Mouse (Mus musculus) embryonic facial prominence, embryonic 14.5 days (tissue): ENCODE results near the gene Terb1. TPM values are rescaled to one million over a fixed set of nuclear protein-coding genes. Genes with fewer than 3 reads are reported as not detected.

Experiments used
- ATAC-seq: fragments of 200-750 bp; cut with Nextera tagmentation; 2 replicates; pipeline ENCODE4 v1.8.0; 2017; ENCODE audit warnings: low read depth, moderate number of reproducible peaks, moderate TSS enrichment
- DNase-seq: peaks from one replicate; pipeline ENCODE4 v3.0.0-alpha.2; 2015; ENCODE audit warnings: low spot score
- H3K27ac ChIP-seq: fragments of 300-500 bp; sonication (generic); replicated peaks from 2 replicates; pipeline ENCODE4 v1.5.1; 2014; ENCODE audit warnings: low read depth, mild to moderate bottlenecking, low read length, moderate library complexity
- H3K27me3 ChIP-seq: fragments of 300-500 bp; sonication (generic); replicated peaks from 2 replicates; pipeline ENCODE4 v1.6.1; 2014; ENCODE audit warnings: low read length; ENCODE audit not compliant: control insufficient read depth, insufficient read depth
- H3K36me3 ChIP-seq: fragments of 300-500 bp; sonication (generic); 2 replicates; pipeline ENCODE4 v1.6.1; 2014; ENCODE audit warnings: low read length, mixed read lengths; ENCODE audit not compliant: control insufficient read depth, insufficient read depth
- H3K4me1 ChIP-seq: fragments of 300-500 bp; sonication (generic); 2 replicates; pipeline ENCODE4 v1.6.1; 2014; ENCODE audit warnings: antibody characterized with exemption, low read length; ENCODE audit not compliant: control insufficient read depth, insufficient read depth
- H3K4me2 ChIP-seq: fragments of 300-500 bp; sonication (generic); 2 replicates; pipeline ENCODE4 v1.6.1; 2014; ENCODE audit warnings: low read depth, mild to moderate bottlenecking, low read length, moderate library complexity, mixed read lengths
- H3K4me3 ChIP-seq: fragments of 300-500 bp; sonication (generic); 2 replicates; pipeline ENCODE4 v1.5.1; 2014; ENCODE audit warnings: low read depth, mild to moderate bottlenecking, low read length
- H3K9ac ChIP-seq: fragments of 300-500 bp; sonication (generic); 2 replicates; pipeline ENCODE4 v1.6.1; 2014; ENCODE audit warnings: low read depth, mild to moderate bottlenecking, low read length, moderate library complexity, mixed read lengths
- H3K9me3 ChIP-seq: fragments of 300-500 bp; sonication (generic); 2 replicates; pipeline ENCODE4 v1.6.1; 2016; ENCODE audit warnings: low read length; ENCODE audit not compliant: control insufficient read depth
- WGBS: fragments of 180-500 bp; shearing (Covaris S2); extraction: QIAGEN DNeasy Blood & Tissue Kit; methylation state at CpG from one replicate; pipeline ENCODE4 v1.1.7; 2014; 5-methylcytosine and 5-hydroxymethylcytosine counted together
- polyA plus RNA-seq: library from polyadenylated mRNA; unstranded; fragments of >200 nt; fragmentation: Nextera tagmentation; extraction: Ambion mirVana; gene quantifications from 2 replicates; pipeline ENCODE4 v1.2.1, GENCODE M21; 2014

Gene Terb1
- polyA plus RNA-seq, 1 experiment from 2014 or later: 0.53 TPM

- ATAC-seq: no peak
- Histone ChIP-seq H3K27me3 (peaks cover 53% of the 10 kb centered on the region), H3K27ac (no peak overlapping the region), H3K4me2 (no peak overlapping the region), H3K9me3 (no peaks in the 10 kb centered on the region), H3K4me1 (0 out of 2 replicates have a peak, but pooled peaks cover 5% of the 10 kb centered on the region), H3K36me3 (no peaks in the 10 kb centered on the region), H3K4me3 (no peak overlapping the region), H3K9ac (no peak overlapping the region)
- DNase-seq: no peak
- WGBS: 75% methylated on average over 2 of the region's 2 CpGs
These were observed 29.9 kb upstream of the Terb1 start for GRCm38 (mm10) chr8:104539566-104539965.

- 82% methylated on average over 4 of the region's 4 CpGs for WGBS
- Histone ChIP-seq H3K36me3 (no peaks in the 10 kb centered on the region), H3K9me3 (no peaks in the 10 kb centered on the region), H3K9ac (no peak overlapping the region), H3K27me3 (peaks cover 50% of the 10 kb centered on the region), H3K4me2 (no peak overlapping the region), H3K4me1 (0 out of 2 replicates have a peak, but pooled peaks cover 5% of the 10 kb centered on the region), H3K27ac (no peak overlapping the region), H3K4me3 (no peak overlapping the region)
- no peak for ATAC-seq
- no peak for DNase-seq
These were observed 29.2 kb upstream of the Terb1 start for GRCm38 (mm10) chr8:104538896-104539295.

GRCm38 (mm10) chr8:104536028-104536427 is 26.3 kb upstream of the Terb1 start:
- Histone ChIP-seq H3K9ac (no peak overlapping the region), H3K36me3 (no peaks in the 10 kb centered on the region), H3K9me3 (no peaks in the 10 kb centered on the region), H3K27me3 (peaks cover 23% of the 10 kb centered on the region), H3K4me3 (no peak overlapping the region), H3K27ac (no peak overlapping the region), H3K4me1 (peaks cover 15% of the 10 kb centered on the region; the same call in 1 of the 2 replicates), H3K4me2 (no peak overlapping the region)
- DNase-seq: no peak
- ATAC-seq: no peak
- WGBS: 81% methylated on average over 4 of the region's 4 CpGs

- peak overlapping the region; percentile 5; the same call in 1 of the 2 replicates for H3K4me3 ChIP-seq
- H3K9ac ChIP-seq: no peak overlapping the region
- peaks cover 10% of the 10 kb centered on the region; the same call in 1 of the 2 replicates for H3K4me1 ChIP-seq
- H3K27me3 ChIP-seq: peaks cover 16% of the 10 kb centered on the region
- peak overlapping the region; percentile 71 for H3K4me2 ChIP-seq
- ATAC-seq (no peak), DNase-seq (no peak)
- 33% methylated on average over 7 of the region's 7 CpGs for WGBS
- no peaks in the 10 kb centered on the region for H3K9me3 ChIP-seq
- no peak overlapping the region for H3K27ac ChIP-seq
- H3K36me3 ChIP-seq: no peaks in the 10 kb centered on the region
These were observed 25.7 kb upstream of the Terb1 start for GRCm38 (mm10) chr8:104535378-104535777.

GRCm38 (mm10) chr8:104534779-104535141 is 25.1 kb upstream of the Terb1 start:
- peaks cover 5% of the 10 kb centered on the region for H3K36me3 ChIP-seq
- WGBS: 13% methylated on average over 9 of the region's 9 CpGs
- H3K9ac ChIP-seq: peak overlapping the region; percentile 98
- peak; percentile 39 for ATAC-seq
- peak overlapping the region; percentile 71 for H3K4me2 ChIP-seq
- H3K27ac ChIP-seq: no peak overlapping the region
- H3K4me3 ChIP-seq: peak overlapping the region; percentile 97
- H3K9me3 ChIP-seq: no peaks in the 10 kb centered on the region
- H3K4me1 ChIP-seq: peaks cover 10% of the 10 kb centered on the region; the same call in 1 of the 2 replicates
- DNase-seq: no peak
- peaks cover 10% of the 10 kb centered on the region for H3K27me3 ChIP-seq

GRCm38 (mm10) chr8:104533971-104534778 is 24.5 kb upstream of the Terb1 start, which contains the start of the genes Nae1 and Car7:
Nae1 (minus strand) TSS chr8:104534637.
Car7 (plus strand) TSS chr8:104534689.
- H3K27ac ChIP-seq: peak within 1 kb of the TSS; percentile 85
- no peaks in the 10 kb centered on the region for H3K9me3 ChIP-seq
- WGBS: 0% methylated on average over 30 of the region's 70 CpGs

GRCm38 (mm10) chr8:104533551-104533950 is 23.8 kb upstream of the Terb1 start:
- peak overlapping the region; percentile 98 for H3K9ac ChIP-seq
- 15% methylated on average over 7 of the region's 7 CpGs for WGBS
- H3K27ac ChIP-seq: 0 out of 2 replicates have a peak overlapping the region, but pooled peaks have one; percentile 85
- H3K4me3 ChIP-seq: peak overlapping the region; percentile 97
- no peaks in the 10 kb centered on the region for H3K27me3 ChIP-seq
- ATAC-seq (no peak), DNase-seq (no peak)
- peaks cover 13% of the 10 kb centered on the region for H3K36me3 ChIP-seq
- H3K4me2 ChIP-seq: peak overlapping the region; percentile 71
- no peaks in the 10 kb centered on the region for H3K9me3 ChIP-seq
- peaks cover 10% of the 10 kb centered on the region; the same call in 1 of the 2 replicates for H3K4me1 ChIP-seq

More at GRCm38 (mm10) chr8:104533971-104534778, 24.5 kb upstream of the Terb1 start, which contains the start of the genes Nae1 and Car7:
- Histone ChIP-seq H3K4me3 (peak within 1 kb of the TSS; percentile 97), H3K36me3 (peaks cover 10% of the 10 kb centered on the region), H3K9ac (peak within 1 kb of the TSS; percentile 98), H3K4me2 (peak within 1 kb of the TSS; percentile 71), H3K4me1 (peaks cover 10% of the 10 kb centered on the region; the same call in 1 of the 2 replicates), H3K27me3 (peaks cover 4% of the 10 kb centered on the region; the same call in 1 of the 2 replicates)
- DNase-seq (peak; percentile 93), ATAC-seq (peak; percentile 97)

- no peak for DNase-seq
- H3K4me3 ChIP-seq: no peak overlapping the region
- no peak for ATAC-seq
- H3K27ac ChIP-seq: no peak overlapping the region
- no peaks in the 10 kb centered on the region for H3K27me3 ChIP-seq
- peaks cover 43% of the 10 kb centered on the region for H3K36me3 ChIP-seq
- no peak overlapping the region for H3K9ac ChIP-seq
- H3K4me1 ChIP-seq: peaks cover 10% of the 10 kb centered on the region; the same call in 1 of the 2 replicates
- H3K4me2 ChIP-seq: no peak overlapping the region
- 89% methylated on average over 6 of the region's 6 CpGs for WGBS
- no peaks in the 10 kb centered on the region for H3K9me3 ChIP-seq
These were observed 20.0 kb upstream of the Terb1 start for GRCm38 (mm10) chr8:104529671-104530070.
